Mouse (Mus musculus) ovary, adult 2 months (tissue): ENCODE data around the gene Ift46. TPM values are rescaled to one million over a fixed set of nuclear protein-coding genes. Genes with fewer than 3 reads are reported as not detected.

ENCODE experiments used
- polyA plus RNA-seq: library from polyadenylated mRNA; depleted of rRNA; stranded (reverse); fragments of >200 nt; gene quantifications from 2 replicates; pipeline ENCODE4 v1.2.3, GENCODE M21; 2012; rRNA removed

Gene Ift46
- 44.1 and 45.7 TPM in 2 replicates for polyA plus RNA-seq

GRCm38 (mm10) chr9:44767101-44768028 is at the start of gene Ift46, which contains the start of gene Arcn1:
Ift46 (plus strand) TSS chr9:44767908.
Arcn1 (minus strand) TSS chr9:44767845.

GRCm38 (mm10) chr9:44734524-44735494 is 32.9 kb upstream of the Ift46 start, which contains the start of gene Phldb1:
Phldb1 (minus strand) TSS chr9:44735198.

GRCm38 (mm10) chr9:44799102-44799957 is 31.6 kb downstream of the Ift46 start, which contains the start of gene Tmem25:
Tmem25 (minus strand) TSS chr9:44799307.

GRCm38 (mm10) chr9:44802808-44803450 is 35.2 kb downstream of the Ift46 start, which contains the start of gene Ttc36:
Ttc36 (minus strand) TSS chr9:44803072.

Other genes with a start within 250 kb of the Ift46 start
- 0.13 and 0.69 TPM in 2 replicates for gene Cxcr5, start 206.0 kb upstream of the Ift46 start, polyA plus RNA-seq
- gene Ddx6, start 163.0 kb upstream of the Ift46 start, polyA plus RNA-seq, result 18.5 and 18.9 TPM in 2 replicates
- gene Treh, start 94.7 kb upstream of the Ift46 start, polyA plus RNA-seq, result 0.10 TPM in 1 of 2 replicates, not detected in the other
- 119 and 125 TPM in 2 replicates for gene Phldb1, start 32.7 kb upstream of the Ift46 start, polyA plus RNA-seq
- gene Arcn1, start 63 bp upstream of the Ift46 start, polyA plus RNA-seq, result 35.5 and 42.2 TPM in 2 replicates
- gene Tmem25, start 31.4 kb downstream of the Ift46 start, polyA plus RNA-seq, result 24.6 and 28.1 TPM in 2 replicates
- 2.0 and 5.7 TPM in 2 replicates for gene Ttc36, start 35.2 kb downstream of the Ift46 start, polyA plus RNA-seq
- gene Kmt2a, start 113.4 kb downstream of the Ift46 start, polyA plus RNA-seq, result 16.8 and 25.8 TPM in 2 replicates
- 73.7 and 74.6 TPM in 2 replicates for gene Atp5l, start 152.8 kb downstream of the Ift46 start, polyA plus RNA-seq
- 5.5 and 8.3 TPM in 2 replicates for gene Ube4a, start 197.7 kb downstream of the Ift46 start, polyA plus RNA-seq
- 0.16 and 0.18 TPM in 2 replicates for gene Cd3g, start 212.5 kb downstream of the Ift46 start, polyA plus RNA-seq
- gene Cd3d, start 213.9 kb downstream of the Ift46 start, polyA plus RNA-seq, result 0.24 TPM in 2 replicates
- gene Cd3e, start 241.7 kb downstream of the Ift46 start, polyA plus RNA-seq, result 0.26 and 0.58 TPM in 2 replicates